Mouse (Mus musculus) lung, adult 2 months (tissue): ENCODE results near the gene Scube3. TPM values are rescaled to one million over a fixed set of nuclear protein-coding genes. Genes with fewer than 3 reads are reported as not detected.
A peak's percentile ranks its signal among the peaks of the same experiment; 100 is the strongest.

Experiments used
- DNase-seq: peaks from one replicate; pipeline ENCODE4 v3.0.0; 2022
- H3K4me1 ChIP-seq: fragments of 200-500 bp; 2 replicates; pipeline ENCODE4 v1.6.1; 2011; ENCODE audit warnings: low read length; ENCODE audit not compliant: control insufficient read depth, insufficient read depth
- H3K4me3 ChIP-seq: fragments of 200-500 bp; replicated peaks from 2 replicates; pipeline ENCODE3; 2011; ENCODE audit warnings: low read depth, mild to moderate bottlenecking, control low read depth, low read length; ENCODE audit errors: extremely low read depth
- CTCF ChIP-seq: fragments of 200-500 bp; IDR thresholded peaks from 2 replicates; pipeline ENCODE4 v1.5.1; 2011; ENCODE audit warnings: mild to moderate bottlenecking, low read length, control low read depth; ENCODE audit not compliant: insufficient read depth
- POLR2A ChIP-seq: fragments of 200-500 bp; IDR thresholded peaks from 2 replicates; pipeline ENCODE4 v1.6.1; 2011; ENCODE audit warnings: low read depth, mild to moderate bottlenecking, control low read depth, low read length, borderline replicate concordance; ENCODE audit errors: extremely low read depth
- WGBS: fragments of 180-500 bp; shearing (Covaris S2); methylation state at CpG from one replicate; pipeline ENCODE4 v1.1.7; 2018; 5-methylcytosine and 5-hydroxymethylcytosine counted together
- polyA plus RNA-seq: library from polyadenylated mRNA; depleted of rRNA; stranded (reverse); fragments of >200 nt; gene quantifications from 2 replicates; pipeline ENCODE4 v1.2.3, GENCODE M21; 2012

Gene Scube3
- polyA plus RNA-seq, 1 experiment: 3.6 TPM

DNA sequence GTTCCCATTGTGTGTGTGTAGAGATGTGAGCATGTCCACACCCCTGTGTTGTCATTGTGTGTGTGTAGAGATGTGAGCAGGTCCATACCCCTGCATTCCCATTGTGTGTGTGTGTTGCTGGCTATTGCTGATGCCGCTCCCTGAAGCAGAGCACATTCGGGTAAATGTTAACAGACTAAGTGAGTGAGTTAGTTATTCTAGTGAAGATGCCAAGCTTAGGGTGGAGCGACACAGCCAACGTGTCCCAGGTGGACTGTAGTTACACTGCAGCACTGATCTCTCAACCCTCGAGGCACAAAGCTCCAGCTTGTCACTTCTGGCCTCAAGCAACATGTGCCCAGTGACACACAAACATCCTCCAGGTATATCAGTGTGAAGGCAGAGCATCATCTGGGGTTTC lies 46.4 kb downstream of the Scube3 start:
- Histone ChIP-seq H3K4me3 (no peak overlapping the region), H3K4me1 (peaks cover 5% of the 10 kb centered on the region; the same call in 1 of the 2 replicates)
- DNase-seq: no peak
- no peak for TF ChIP-seq POLR2A
- no peak for TF ChIP-seq CTCF
- 89% methylated on average over 5 of the region's 5 CpGs for WGBS

DNA sequence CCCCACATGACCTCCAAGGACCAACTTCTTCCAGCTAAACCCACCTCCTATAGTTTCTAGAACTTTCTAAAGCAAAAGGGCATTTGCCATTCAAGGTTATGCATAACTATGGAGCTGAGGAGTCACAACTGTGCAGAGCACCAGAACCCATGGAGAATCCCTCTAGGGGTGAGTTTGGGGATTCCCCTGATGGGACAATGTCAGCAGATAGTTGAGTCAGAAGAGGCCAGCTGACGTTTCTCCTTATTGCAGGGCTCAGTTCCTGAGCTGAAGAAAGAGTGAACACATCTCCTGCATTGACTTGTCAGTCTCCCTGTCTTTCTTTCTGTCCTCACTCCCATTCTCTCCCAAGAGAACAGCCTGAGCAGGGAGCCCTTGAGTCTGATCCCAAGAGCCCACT lies 50.8 kb downstream of the Scube3 start:
- no peak for TF ChIP-seq POLR2A
- no peak for TF ChIP-seq CTCF
- WGBS: 29% methylated on average over 1 of the region's 1 CpGs
- DNase-seq: no peak

GRCm38 (mm10) chr17:28193559-28193958 lies 51.6 kb downstream of the Scube3 start:
- DNase-seq: no peak
- Histone ChIP-seq H3K4me3 (no peak overlapping the region), H3K4me1 (no peaks in the 10 kb centered on the region)
- 82% methylated on average over 3 of the region's 3 CpGs for WGBS
- TF ChIP-seq CTCF (no peak), POLR2A (no peak)

More for the DNA sequence above, 50.8 kb downstream of the Scube3 start:
- Histone ChIP-seq H3K4me1 (no peaks in the 10 kb centered on the region), H3K4me3 (no peak overlapping the region)

DNA sequence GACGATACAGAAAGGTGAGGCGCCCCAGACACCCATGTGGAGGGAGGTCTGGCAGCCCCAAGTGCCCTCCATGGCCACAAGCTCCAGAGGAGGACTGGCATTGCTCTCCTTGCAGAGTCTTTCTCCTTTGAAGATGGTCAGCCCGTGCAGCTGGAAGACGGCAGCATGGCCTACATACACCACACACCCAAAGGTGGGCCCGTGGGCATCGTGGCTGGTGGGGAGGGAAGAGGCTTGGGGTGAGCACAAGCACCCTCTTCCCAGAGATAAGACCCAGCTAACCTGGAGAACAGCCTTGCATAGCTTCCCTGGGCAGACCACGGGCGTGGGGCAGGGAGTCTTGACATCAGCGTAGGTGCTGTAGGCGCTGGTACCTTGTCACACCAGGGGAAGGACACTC lies 53.1 kb downstream of the Scube3 start:
- no peak for DNase-seq
- TF ChIP-seq POLR2A (no peak), CTCF (no peak)
- Histone ChIP-seq H3K4me1 (no peaks in the 10 kb centered on the region), H3K4me3 (no peak overlapping the region)
- WGBS: 94% methylated on average over 10 of the region's 10 CpGs

DNA sequence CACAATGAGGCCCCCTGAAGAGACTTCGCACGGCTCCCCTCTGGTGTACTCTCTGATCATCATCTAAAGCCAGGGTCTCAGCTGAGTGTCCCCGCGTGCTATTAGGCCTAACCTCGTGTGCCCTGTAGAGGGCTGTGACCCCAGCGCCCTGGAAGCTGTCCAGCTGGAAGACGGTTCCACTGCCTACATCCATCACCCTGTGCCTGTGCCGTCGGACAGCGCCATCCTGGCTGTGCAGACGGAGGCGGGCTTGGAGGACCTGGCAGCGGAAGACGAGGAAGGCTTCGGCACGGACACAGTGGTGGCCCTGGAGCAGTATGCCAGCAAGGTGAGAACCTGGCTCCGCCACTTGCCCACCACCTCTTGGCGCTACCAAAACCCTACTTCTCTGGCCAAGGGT lies 55.7 kb downstream of the Scube3 start:
- DNase-seq: no peak
- 61% methylated on average over 18 of the region's 18 CpGs for WGBS

GRCm38 (mm10) chr17:28201982-28202381 lies 60.0 kb downstream of the Scube3 start:
- no peak for DNase-seq
- Histone ChIP-seq H3K4me3 (no peak overlapping the region), H3K4me1 (no peaks in the 10 kb centered on the region)
- whole genome bisulfite sequencing: 77% methylated on average over 14 of the region's 14 CpGs
- TF ChIP-seq CTCF (no peak), POLR2A (no peak)

More for the DNA sequence above, 55.7 kb downstream of the Scube3 start:
- no peak overlapping the region for H3K4me3 ChIP-seq
- TF ChIP-seq POLR2A (no peak), CTCF (no peak)
- H3K4me1 ChIP-seq: no peaks in the 10 kb centered on the region

- 47% methylated on average over 14 of the region's 14 CpGs for WGBS
- Histone ChIP-seq H3K4me3 (no peak overlapping the region), H3K4me1 (peaks cover 8% of the 10 kb centered on the region; the same call in 1 of the 2 replicates)
- DNase-seq: peak; percentile 47
- peak; percentile 87 for TF ChIP-seq CTCF
- TF ChIP-seq POLR2A: no peak
These were observed 62.2 kb downstream of the Scube3 start for GRCm38 (mm10) chr17:28204052-28204720.

GRCm38 (mm10) chr17:28205443-28205842 lies 63.5 kb downstream of the Scube3 start:
- DNase-seq: no peak
- peaks cover 8% of the 10 kb centered on the region; the same call in 1 of the 2 replicates for H3K4me1 ChIP-seq
- TF ChIP-seq CTCF (no peak), POLR2A (no peak)
- 77% methylated on average over 8 of the region's 8 CpGs for WGBS
- no peak overlapping the region for H3K4me3 ChIP-seq

DNA sequence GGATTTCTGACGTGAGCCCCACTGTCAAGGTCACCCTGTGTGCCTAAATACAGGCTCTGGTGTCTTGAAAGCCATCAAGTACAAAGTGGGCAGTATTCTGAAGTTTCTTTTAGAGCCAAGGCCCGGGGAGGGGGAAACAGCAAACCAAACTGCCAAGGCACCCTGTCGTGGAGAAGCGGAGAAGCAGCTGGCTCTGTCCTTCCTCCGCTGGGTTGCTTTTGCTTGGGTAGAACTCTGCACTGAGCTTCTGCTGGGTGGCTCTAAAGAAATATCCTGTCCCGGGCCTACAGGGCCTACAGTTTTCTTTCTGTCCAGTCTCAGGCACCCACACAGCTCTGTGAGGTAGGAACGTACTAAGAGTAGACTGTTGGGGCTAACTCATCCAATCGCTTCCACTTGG lies 65.2 kb downstream of the Scube3 start:
- TF ChIP-seq POLR2A: no peak
- TF ChIP-seq CTCF: no peak
- Histone ChIP-seq H3K4me1 (peaks cover 8% of the 10 kb centered on the region; the same call in 1 of the 2 replicates), H3K4me3 (no peak overlapping the region)
- no peak for DNase-seq
- 67% methylated on average over 8 of the region's 8 CpGs for WGBS

GRCm38 (mm10) chr17:28207591-28208313 lies 65.8 kb downstream of the Scube3 start, which contains the start of gene Def6:
Gene Def6 (plus strand): TSS chr17:28207778.
- peak; percentile 72; the same call in 1 of the 2 replicates for TF ChIP-seq POLR2A
- TF ChIP-seq CTCF: peak; percentile 63
- H3K4me1 ChIP-seq: peaks cover 10% of the 10 kb centered on the region
- 16% methylated on average over 26 of the region's 26 CpGs for WGBS
- peak within 1 kb of the TSS; percentile 72 for H3K4me3 ChIP-seq
- peak; percentile 59 for DNase-seq
